Mouse (Mus musculus) olfactory bulb, adult 2 months (tissue): ENCODE measurements around the gene Acap1.

Source experiments
- CTCF ChIP-seq: fragments of 200-500 bp; IDR thresholded peaks from 2 replicates; pipeline ENCODE4 v1.5.1; 2012; ENCODE audit warnings: low read depth, mild to moderate bottlenecking, low read length, moderate library complexity; ENCODE audit not compliant: insufficient read depth
- POLR2A ChIP-seq: fragments of 200-500 bp; IDR thresholded peaks from 2 replicates; pipeline ENCODE4 v1.6.1; 2012; ENCODE audit warnings: mild to moderate bottlenecking, low read depth, low read length, moderate library complexity; ENCODE audit not compliant: insufficient read depth

GRCm38 (mm10) chr11:69937385-69937784, 42.0 kb upstream of the Acap1 start:
- TF ChIP-seq CTCF (no peak), POLR2A (no peak)
